Mouse (Mus musculus): ENCODE measurements around the gene Gm10477.
"Not testable (repeated sequence)": the region's sequence is repeated elsewhere in the genome, so short reads cannot be mapped to it uniquely, and the experiment has no call there.

Gene Gm10477

GRCm38 (mm10) chrX:56524442-56524841, at the start of gene Gm10477:
Gene Gm10477 (plus strand): TSS chrX:56524742.
- DNase-seq, result not testable (repeated sequence)

GRCm38 (mm10) chrX:56477553-56477952, 47.0 kb upstream of the Gm10477 start:
- peak; percentile 19 to 62 for DNase-seq

- DNase-seq, result no peak
Measured at GRCm38 (mm10) chrX:56481906-56482305, 42.6 kb upstream of the Gm10477 start.

DNA sequence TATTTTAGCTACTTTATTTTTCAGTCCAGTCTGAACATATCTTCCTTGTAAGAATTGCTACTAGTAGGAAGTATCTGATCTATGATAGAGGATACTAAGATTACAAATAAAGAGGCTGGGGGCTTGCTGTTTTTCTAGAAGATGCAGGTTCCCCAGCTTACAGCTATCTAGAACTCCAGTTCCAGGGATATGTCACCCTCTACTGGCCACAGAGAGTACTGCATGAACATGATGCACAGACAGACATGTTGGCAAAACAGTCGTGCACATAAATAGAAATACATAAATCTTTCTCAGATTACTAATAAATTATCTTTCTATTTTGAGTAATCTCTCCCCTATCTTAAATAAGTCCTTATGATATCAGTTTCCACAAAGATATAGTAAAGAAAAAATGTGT, 34.8 kb upstream of the Gm10477 start:
- DNase-seq, result peak; percentile 58 to 71

DNA sequence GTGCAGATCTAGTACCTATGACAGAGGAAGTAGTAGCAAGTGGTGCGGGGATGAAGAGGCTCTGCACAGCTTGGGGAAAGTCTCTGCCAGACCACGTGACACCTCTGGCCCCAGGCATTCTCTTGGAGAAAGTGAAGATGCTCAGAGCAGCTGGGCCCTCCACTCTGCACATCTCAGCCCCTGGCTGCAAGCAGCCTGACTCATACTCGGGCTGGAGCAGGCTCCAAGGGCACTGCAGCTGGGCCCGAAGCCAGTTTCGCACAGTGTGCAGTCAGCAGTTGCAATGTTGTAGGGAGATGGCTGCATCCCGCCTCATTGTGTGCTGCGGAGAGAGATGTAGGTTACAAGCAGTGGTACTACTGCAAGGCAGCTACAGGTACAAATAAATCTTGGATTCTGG, 27.3 kb upstream of the Gm10477 start:
- no peak for DNase-seq

GRCm38 (mm10) chrX:56531266-56531665, 6.7 kb downstream of the Gm10477 start:
- DNase-seq, result peak; percentile 35 to 53

GRCm38 (mm10) chrX:56537162-56537561, 12.6 kb downstream of the Gm10477 start:
- DNase-seq, result peak; percentile 2 to 3

GRCm38 (mm10) chrX:56549506-56549905, 25.0 kb downstream of the Gm10477 start, which contains the start of gene Gm648:
Gene Gm648 (minus strand): TSS chrX:56549606.
- no peak for DNase-seq

- no peak for DNase-seq
Measured at GRCm38 (mm10) chrX:56553584-56553983, 29.0 kb downstream of the Gm10477 start.

DNA sequence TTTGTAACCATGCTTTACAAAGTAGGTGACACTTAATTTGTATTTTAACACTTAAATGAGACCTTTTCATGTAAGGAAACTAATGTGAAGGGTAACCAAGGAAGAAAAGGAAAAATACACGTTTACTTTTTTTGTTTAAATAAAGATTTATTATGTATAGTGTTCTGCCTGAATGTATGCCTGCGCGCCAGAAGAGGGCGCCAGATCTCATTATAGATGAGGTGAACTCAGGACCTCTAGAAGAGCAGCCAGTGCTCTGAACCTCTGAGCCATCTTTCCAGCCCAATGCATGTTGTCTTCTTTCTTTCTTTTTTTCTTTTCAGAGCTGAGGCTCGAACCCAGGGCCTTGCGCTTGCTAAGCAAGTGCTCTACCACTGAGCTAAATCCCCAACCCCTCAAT, 47.9 kb downstream of the Gm10477 start:
- peak; percentile 3 to 5 for DNase-seq
